Mouse (Mus musculus) small intestine, adult 2 months (tissue): ENCODE data around the gene Trim25. TPM values are rescaled to one million over a fixed set of nuclear protein-coding genes. Genes with fewer than 3 reads are reported as not detected.

Source experiments
- H3K27ac ChIP-seq: fragments of 200-500 bp; 2 replicates; pipeline ENCODE4 v1.5.1; 2012; ENCODE audit warnings: low read depth, low read length, control low read depth, inconsistent platforms; ENCODE audit not compliant: insufficient read depth
- H3K27me3 ChIP-seq: fragments of 200-500 bp; 2 replicates; pipeline ENCODE4 v1.6.1; 2012; ENCODE audit warnings: mild to moderate bottlenecking, moderate library complexity, low read length, inconsistent platforms; ENCODE audit not compliant: control insufficient read depth, insufficient read depth
- H3K36me3 ChIP-seq: fragments of 200-500 bp; 2 replicates; pipeline ENCODE4 v1.6.1; 2012; ENCODE audit warnings: mild to moderate bottlenecking, low read length, control low read depth, inconsistent platforms; ENCODE audit not compliant: control insufficient read depth, insufficient read depth
- H3K4me1 ChIP-seq: fragments of 200-500 bp; 2 replicates; pipeline ENCODE4 v1.6.1; 2012; ENCODE audit warnings: low read length, inconsistent platforms, mixed read lengths; ENCODE audit not compliant: control insufficient read depth, insufficient read depth, insufficient read length
- H3K4me3 ChIP-seq: fragments of 200-500 bp; 2 replicates; pipeline ENCODE4 v1.5.1; 2012; ENCODE audit warnings: low read depth, mild to moderate bottlenecking, control low read depth, inconsistent platforms, low read length, moderate library complexity
- CTCF ChIP-seq: fragments of 200-500 bp; IDR thresholded peaks from 2 replicates; pipeline ENCODE4 v1.5.1; 2012; ENCODE audit warnings: low read depth, mild to moderate bottlenecking, control low read depth, inconsistent platforms, low read length, moderate library complexity, mixed read lengths; ENCODE audit not compliant: insufficient replicate concordance, insufficient read length; ENCODE audit errors: extremely low read depth
- POLR2A ChIP-seq: fragments of 200-500 bp; IDR thresholded peaks from 2 replicates; pipeline ENCODE4 v1.6.1; 2012; ENCODE audit warnings: low read depth, mild to moderate bottlenecking, control low read depth, inconsistent platforms, low read length, moderate library complexity
- WGBS: fragments of 180-500 bp; shearing (Covaris S2); methylation state at CpG from one replicate; pipeline ENCODE4 v1.1.7; 2018; 5-methylcytosine and 5-hydroxymethylcytosine counted together
- polyA plus RNA-seq: library from polyadenylated mRNA; depleted of rRNA; stranded (reverse); fragments of >200 nt; gene quantifications from 2 replicates; pipeline ENCODE4 v1.2.3, GENCODE M21; 2012

Gene Trim25
- polyA plus RNA-seq, 1 experiment: 129 TPM

DNA sequence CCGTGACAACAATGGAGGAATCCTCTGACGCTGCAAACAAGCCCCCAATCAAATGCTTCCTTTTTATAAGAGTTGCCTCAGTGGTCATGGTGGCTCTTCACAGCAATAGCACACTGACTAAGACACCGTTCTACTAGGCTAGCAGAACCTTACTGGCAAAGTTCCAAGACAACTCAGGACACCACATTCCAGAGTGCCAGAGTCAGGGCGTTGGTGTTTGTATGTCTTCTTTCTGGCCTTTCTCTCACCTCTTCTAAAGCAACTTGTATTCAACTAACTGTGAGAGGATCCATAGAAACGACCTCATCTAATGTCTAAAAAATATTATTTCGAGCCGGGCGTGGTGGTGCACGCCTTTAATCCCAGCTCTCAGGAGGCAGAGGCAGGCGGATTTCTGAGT is 24.3 kb downstream of the Trim25 start:
- Histone ChIP-seq H3K27ac (peak overlapping the region; percentile 90), H3K36me3 (peaks cover 16% of the 10 kb centered on the region), H3K4me1 (peaks cover 25% of the 10 kb centered on the region), H3K4me3 (no peak overlapping the region), H3K27me3 (no peaks in the 10 kb centered on the region)
- WGBS: 53% methylated on average over 10 of the region's 10 CpGs
- TF ChIP-seq POLR2A: no peak
- TF ChIP-seq CTCF: no peak

DNA sequence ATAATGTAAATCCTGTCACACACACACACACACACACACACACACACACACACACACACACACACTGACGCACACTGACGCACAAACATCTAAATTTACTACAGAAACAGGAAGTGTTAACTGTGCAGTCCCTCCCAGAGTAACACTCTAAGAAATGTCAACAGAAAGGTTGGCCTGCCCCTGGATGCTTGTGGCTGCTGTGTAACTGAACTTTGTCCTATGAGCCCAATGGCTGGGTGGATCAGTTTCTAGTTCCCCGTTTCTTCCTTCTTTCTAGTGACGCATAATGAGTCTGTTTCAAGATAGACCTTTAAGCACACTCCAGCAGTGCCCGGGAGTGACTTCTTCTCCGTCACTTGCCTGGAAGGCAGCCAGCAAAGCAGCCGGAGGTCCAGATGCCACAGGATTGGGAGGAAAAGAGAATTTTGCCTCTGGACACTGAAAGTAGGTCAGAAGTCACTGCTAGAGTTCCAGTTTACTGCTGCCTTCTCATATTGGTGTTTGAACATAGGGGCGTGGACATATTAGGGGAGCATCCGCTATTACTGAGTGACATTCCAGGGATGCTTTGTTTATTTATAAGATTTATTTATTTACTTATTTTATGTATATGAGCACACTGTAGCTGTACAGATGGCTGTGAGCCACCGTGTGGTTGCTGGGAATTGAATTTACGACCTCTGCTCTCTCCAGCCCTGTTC is 25.2 kb downstream of the Trim25 start:
- TF ChIP-seq POLR2A (no peak), CTCF (no peak)
- H3K4me3 ChIP-seq: peak overlapping the region; percentile 16; the same call in 1 of the 2 replicates
- peaks cover 10% of the 10 kb centered on the region for H3K36me3 ChIP-seq
- H3K27ac ChIP-seq: peak overlapping the region; percentile 93
- 8% methylated on average over 11 of the region's 11 CpGs for WGBS
- no peaks in the 10 kb centered on the region for H3K27me3 ChIP-seq
- peaks cover 25% of the 10 kb centered on the region for H3K4me1 ChIP-seq

DNA sequence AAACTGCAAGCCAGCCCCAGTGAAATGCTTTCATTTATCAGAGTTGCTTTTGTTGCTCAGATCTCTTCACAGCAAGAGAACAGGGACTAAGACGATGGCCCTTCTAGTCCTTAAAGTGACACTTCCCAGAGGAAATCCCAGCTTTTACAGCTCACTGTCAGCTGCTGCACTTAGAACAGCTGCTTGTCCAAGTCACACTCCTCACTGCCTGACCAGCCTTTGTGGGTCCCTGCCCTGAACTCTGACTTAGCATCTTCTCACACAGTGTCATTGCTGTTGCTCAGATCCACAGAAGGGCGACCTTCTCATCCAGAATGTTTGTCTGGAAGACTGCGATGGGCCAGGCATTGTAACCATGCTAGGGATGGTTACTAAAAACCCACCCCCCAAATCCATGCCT is 26.4 kb downstream of the Trim25 start:
- H3K4me1 ChIP-seq: peaks cover 18% of the 10 kb centered on the region; the same call in 1 of the 2 replicates
- H3K27me3 ChIP-seq: no peaks in the 10 kb centered on the region
- H3K4me3 ChIP-seq: no peak overlapping the region
- TF ChIP-seq POLR2A (no peak), CTCF (no peak)
- WGBS: 90% methylated on average over 3 of the region's 3 CpGs
- H3K27ac ChIP-seq: peak overlapping the region; percentile 93
- H3K36me3 ChIP-seq: peaks cover 2% of the 10 kb centered on the region

DNA sequence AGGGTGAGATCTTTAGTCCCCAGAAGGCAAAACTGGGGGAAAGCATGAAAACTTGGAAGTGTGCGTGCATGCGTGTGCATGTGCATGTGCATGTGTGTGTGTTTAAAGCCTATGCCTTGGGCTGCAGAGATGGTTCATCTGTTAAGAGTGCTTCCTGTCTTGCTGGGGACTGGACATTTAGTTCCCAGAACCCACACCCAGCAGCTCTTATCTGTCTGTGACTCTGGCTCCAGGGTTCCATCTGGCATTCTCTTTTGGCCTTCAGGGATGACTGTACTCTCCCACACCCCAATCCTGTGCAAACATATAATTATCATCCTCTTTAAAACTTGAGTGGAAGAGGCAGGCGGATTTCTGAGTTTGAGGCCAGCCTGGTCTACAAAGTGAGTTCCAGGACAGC is 26.9 kb downstream of the Trim25 start:
- TF ChIP-seq POLR2A (no peak), CTCF (no peak)
- Histone ChIP-seq H3K27me3 (no peaks in the 10 kb centered on the region), H3K4me3 (no peak overlapping the region), H3K4me1 (peaks cover 14% of the 10 kb centered on the region; the same call in 1 of the 2 replicates), H3K36me3 (no peaks in the 10 kb centered on the region), H3K27ac (no peak overlapping the region)
- 84% methylated on average over 3 of the region's 3 CpGs for WGBS

DNA sequence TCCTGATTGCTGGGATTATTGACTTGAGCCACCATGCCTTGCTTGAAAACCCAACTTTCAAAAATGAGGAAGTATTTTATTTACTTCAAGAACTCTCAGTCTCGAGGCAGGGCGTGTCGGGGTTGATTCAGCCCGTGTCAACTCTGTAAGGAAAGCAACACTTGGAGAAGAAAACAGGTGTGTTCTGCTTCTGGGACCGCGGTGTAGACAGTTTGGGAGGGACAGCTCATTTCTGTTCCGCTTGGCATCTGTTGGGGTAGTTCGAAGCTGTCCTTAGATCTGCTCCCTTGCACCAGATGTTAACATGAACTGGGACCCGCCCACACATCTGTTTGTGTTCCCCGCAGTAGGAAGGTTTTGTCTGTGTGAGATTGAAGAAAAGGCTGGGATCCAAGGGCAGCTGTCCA is 28.8 kb downstream of the Trim25 start:
- Histone ChIP-seq H3K4me3 (0 out of 2 replicates have a peak overlapping the region, but pooled peaks have one; percentile 10), H3K36me3 (no peaks in the 10 kb centered on the region), H3K27ac (peak overlapping the region; percentile 85), H3K4me1 (peaks cover 9% of the 10 kb centered on the region; the same call in 1 of the 2 replicates), H3K27me3 (no peaks in the 10 kb centered on the region)
- TF ChIP-seq CTCF: no peak
- no peak for TF ChIP-seq POLR2A
- whole genome bisulfite sequencing: 12% methylated on average over 10 of the region's 10 CpGs

DNA sequence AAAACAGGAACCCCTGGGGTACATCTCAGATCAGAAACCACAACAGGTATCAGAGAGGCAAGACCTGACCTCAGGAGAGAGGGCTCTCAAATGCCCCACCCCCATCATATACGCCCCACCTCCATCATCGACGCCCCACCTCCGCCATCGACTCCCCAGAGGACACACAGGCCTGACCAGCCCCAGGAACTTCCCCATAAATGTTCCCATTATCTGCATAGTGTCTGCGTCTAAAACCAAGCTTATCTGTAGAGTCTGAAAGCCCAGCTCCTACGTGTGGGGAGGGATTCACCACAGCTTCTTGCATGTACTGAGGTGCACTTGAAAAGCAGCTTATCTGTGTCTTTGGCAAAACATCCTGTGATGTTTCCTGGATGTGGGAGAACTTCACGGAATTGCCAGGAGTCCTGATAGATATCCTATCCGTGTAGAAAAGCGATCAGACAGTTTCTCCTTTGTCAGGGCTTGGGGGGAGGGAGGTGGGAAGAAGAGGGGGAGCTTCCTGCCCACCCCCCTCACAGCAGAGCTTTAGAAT is 29.8 kb downstream of the Trim25 start:
- TF ChIP-seq CTCF (no peak), POLR2A (no peak)
- no peaks in the 10 kb centered on the region for H3K27me3 ChIP-seq
- no peaks in the 10 kb centered on the region for H3K36me3 ChIP-seq
- 44% methylated on average over 10 of the region's 10 CpGs for WGBS
- H3K4me1 ChIP-seq: peaks cover 9% of the 10 kb centered on the region; the same call in 1 of the 2 replicates
- H3K4me3 ChIP-seq: no peak overlapping the region
- peak overlapping the region; percentile 20; the same call in 1 of the 2 replicates for H3K27ac ChIP-seq

DNA sequence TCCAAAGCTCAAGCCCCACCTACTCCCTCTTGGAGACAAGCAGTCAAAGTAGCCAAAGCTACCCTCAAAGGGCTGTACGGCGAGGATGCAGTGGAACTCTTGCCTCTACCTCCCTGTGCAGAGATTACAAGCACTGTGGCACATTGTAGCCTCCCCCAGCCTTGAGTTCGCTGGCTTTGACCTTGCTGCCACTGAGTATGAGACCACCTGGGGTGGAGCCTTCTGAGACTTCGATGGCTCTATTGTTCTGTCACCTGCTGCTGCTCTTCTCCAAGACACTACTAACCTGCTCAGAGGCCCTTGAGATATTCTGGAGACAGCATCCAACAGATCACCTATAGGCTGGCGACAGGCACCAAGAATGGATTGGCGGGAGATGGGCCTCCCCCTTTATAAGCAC is 31.4 kb downstream of the Trim25 start:
- peaks cover 1% of the 10 kb centered on the region; the same call in 1 of the 2 replicates for H3K36me3 ChIP-seq
- no peak overlapping the region for H3K27ac ChIP-seq
- TF ChIP-seq POLR2A (no peak), CTCF (no peak)
- H3K4me1 ChIP-seq: peaks cover 7% of the 10 kb centered on the region; the same call in 1 of the 2 replicates
- H3K4me3 ChIP-seq: no peak overlapping the region
- no peaks in the 10 kb centered on the region for H3K27me3 ChIP-seq
- WGBS: 90% methylated on average over 6 of the region's 6 CpGs
